Mouse (Mus musculus) liver (tissue): ENCODE results near the gene Abcc12.

ENCODE experiments used
- DNase-seq: peaks from one replicate; pipeline ENCODE4 v3.0.0-alpha.2; 2020; ENCODE audit warnings: mixed read lengths

Gene Abcc12

GRCm38 (mm10) chr8:86512131-86512792, 68.2 kb downstream of the Abcc12 start:
- DNase-seq, result no peak

DNA sequence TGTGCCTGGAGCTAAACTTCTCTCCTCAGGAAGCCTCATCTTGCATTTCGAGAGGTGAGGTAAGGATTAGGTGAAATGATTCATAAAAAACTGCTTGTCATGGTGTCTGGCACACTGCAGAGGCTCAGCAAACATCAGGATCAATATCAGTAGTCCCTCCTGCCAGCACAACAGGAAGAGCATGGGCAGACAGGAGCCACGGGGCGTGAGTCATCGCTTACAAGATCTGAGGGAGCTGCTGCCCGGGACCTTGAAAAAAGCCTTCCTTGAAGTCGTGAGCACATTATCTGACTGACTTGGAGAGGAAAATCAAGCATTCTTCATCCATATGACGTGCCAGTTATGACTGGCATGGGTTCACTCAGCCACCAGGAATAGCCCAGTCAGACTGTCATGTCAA, 79.1 kb downstream of the Abcc12 start:
- DNase-seq, result no peak

DNA sequence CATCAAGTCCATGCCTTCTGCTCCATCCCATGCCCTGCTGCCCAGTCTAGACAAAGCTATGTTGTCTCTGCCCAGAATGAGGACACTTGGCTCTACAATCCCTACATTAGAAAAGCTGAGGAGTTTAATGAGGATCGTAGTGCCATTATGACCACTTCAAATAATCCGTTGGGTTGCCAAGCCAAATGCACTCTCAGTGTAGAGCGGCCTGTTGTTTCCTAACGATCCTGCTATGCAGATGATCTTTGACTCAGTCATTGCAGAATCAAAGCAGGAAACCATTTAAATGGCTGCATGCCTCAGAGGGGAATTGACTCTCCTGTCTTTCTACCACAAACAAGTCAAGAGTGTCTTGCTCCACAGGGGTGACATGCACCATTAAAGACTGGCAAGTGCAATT, 85.4 kb downstream of the Abcc12 start:
- no peak for DNase-seq

GRCm38 (mm10) chr8:86493841-86494240, 86.6 kb downstream of the Abcc12 start:
- DNase-seq, result no peak

GRCm38 (mm10) chr8:86485411-86485810, 95.1 kb downstream of the Abcc12 start:
- no peak for DNase-seq

- DNase-seq, result no peak
These were observed 96.2 kb downstream of the Abcc12 start for GRCm38 (mm10) chr8:86484244-86484643.

GRCm38 (mm10) chr8:86482116-86482515, 98.4 kb downstream of the Abcc12 start:
- no peak for DNase-seq

- DNase-seq, result peak; percentile 16
These were observed 104.6 kb downstream of the Abcc12 start for GRCm38 (mm10) chr8:86475711-86476438.

DNA sequence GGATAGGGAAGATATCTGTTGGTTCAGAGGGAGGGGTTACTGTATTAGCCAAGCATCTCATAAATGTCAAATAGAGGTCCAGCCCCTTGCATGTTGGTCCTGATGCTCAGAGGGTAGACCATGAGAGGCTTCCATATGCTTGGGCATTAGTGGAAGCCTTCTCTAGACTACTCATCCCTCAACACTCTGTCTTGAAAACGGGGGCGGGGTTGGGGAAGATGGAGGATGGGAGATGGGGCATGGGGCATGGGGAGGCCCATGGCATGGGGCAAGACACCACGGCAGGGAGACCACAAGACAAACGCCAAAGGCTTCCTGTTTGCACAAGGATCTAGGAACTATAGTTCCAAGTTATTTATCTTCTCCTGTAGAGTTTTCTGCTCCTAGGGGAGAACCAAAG, 106.0 kb downstream of the Abcc12 start:
- no peak for DNase-seq

- DNase-seq, result no peak
These were observed 107.4 kb downstream of the Abcc12 start for GRCm38 (mm10) chr8:86473121-86473520.

- DNase-seq, result no peak
These were observed 109.8 kb downstream of the Abcc12 start for GRCm38 (mm10) chr8:86470717-86471116.

- no peak for DNase-seq
These were observed 117.3 kb downstream of the Abcc12 start for GRCm38 (mm10) chr8:86463215-86463614.

- DNase-seq, result no peak
These were observed 120.1 kb downstream of the Abcc12 start for GRCm38 (mm10) chr8:86460372-86460771.

- DNase-seq, result no peak
These were observed 126.6 kb downstream of the Abcc12 start for GRCm38 (mm10) chr8:86453697-86454480.

- no peak for DNase-seq
These were observed 130.5 kb downstream of the Abcc12 start for GRCm38 (mm10) chr8:86449870-86450515.

GRCm38 (mm10) chr8:86445516-86445915, 135.0 kb downstream of the Abcc12 start:
- DNase-seq, result no peak

DNA sequence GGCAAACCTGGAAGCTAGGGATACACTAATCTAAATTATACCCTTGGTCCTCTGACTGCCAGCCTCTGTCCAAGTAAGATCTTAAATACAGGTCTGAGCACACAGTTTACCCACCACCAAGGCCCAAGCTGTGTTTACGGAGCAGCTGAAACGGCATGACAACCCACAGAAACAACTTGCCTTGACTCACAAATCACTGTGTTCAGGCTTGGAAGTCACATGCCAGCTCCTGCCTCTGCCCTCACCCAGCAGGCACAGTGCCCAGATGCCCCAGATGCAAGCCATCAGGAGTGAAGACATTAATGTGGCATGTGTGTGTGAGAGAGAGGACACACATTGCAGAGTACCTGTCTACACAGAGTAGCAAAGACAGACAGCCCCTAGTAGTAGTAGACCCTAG, 136.7 kb downstream of the Abcc12 start:
- no peak for DNase-seq

- no peak for DNase-seq
These were observed 141.5 kb downstream of the Abcc12 start for GRCm38 (mm10) chr8:86438983-86439299.

DNA sequence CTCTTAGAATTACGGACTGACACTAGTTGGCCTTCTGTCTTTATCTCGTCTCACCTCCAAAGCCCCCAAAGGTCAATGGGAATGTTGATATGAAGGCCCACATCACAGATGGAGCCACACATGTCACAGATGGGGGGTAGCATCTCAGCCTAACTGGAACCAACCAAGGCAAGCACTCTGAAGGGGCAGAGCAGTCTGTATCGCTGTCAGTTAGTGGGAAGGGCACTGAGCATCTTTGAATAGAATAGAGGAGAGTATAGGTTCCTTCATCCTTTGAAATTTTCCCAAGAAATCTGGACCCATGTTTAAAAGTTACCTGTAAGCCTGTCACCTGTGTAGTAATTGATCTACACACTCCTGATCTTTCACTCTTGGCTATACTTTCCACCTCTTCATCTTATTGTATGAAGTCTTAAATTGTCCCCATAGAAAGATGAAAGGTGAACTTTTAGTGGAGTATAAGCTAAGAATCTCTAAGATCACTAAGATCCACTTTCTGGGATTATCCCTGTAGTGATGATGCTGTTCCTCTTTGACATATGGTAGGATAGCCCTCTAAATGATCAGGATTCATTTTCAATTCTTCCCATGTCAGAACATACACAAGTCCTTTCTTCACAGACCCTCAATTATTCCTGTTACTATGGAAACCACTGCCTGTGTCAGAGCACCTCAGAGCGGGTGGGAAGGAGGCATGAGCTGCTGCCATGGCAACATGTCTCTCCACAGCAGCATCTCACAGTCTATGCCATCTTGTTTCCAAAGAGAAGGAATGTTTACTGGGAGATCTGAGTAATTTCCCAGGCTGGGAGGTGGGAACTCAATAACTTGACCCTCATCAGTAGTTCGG, 142.1 kb downstream of the Abcc12 start:
- no peak for DNase-seq

DNA sequence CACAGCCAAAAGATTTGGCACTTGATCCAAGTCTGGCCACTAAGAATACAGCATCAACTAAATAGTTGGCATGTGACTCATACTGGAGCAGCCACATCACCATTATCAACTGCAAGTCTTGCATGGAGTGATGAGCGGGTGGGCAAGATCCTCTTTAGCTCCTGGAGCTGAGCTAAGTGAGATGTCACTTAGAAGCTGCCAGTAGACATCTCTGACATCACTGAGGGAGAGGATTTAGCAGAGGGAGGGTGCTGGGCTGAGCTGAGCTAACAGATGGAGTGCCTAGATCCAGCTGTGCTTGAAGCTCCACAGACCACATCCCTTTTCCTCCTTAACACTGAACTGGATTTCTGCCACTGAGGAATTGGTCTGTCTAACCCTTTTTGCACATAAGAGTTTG, 143.1 kb downstream of the Abcc12 start:
- no peak for DNase-seq
